Mouse (Mus musculus) testis, adult 2 months (tissue): ENCODE results near the gene Arsb. TPM values are rescaled to one million over a fixed set of nuclear protein-coding genes. Genes with fewer than 3 reads are reported as not detected.

Experiments
- H3K27ac ChIP-seq: fragments of 200-500 bp; 2 replicates; pipeline ENCODE4 v1.5.1; 2012; ENCODE audit warnings: low read depth, low read length; ENCODE audit not compliant: control insufficient read depth, insufficient read depth
- H3K27me3 ChIP-seq: fragments of 200-500 bp; 2 replicates; pipeline ENCODE4 v1.6.1; 2012; ENCODE audit warnings: mild to moderate bottlenecking, low read length, moderate library complexity; ENCODE audit not compliant: control insufficient read depth, insufficient read depth
- H3K36me3 ChIP-seq: fragments of 200-500 bp; 2 replicates; pipeline ENCODE4 v1.6.1; 2012; ENCODE audit warnings: mild to moderate bottlenecking, low read length; ENCODE audit not compliant: control insufficient read depth, insufficient read depth
- H3K4me1 ChIP-seq: fragments of 200-500 bp; 2 replicates; pipeline ENCODE4 v1.6.1; 2012; ENCODE audit warnings: low read length; ENCODE audit not compliant: control insufficient read depth, insufficient read depth
- H3K4me3 ChIP-seq: fragments of 200-500 bp; 2 replicates; pipeline ENCODE4 v1.5.1; 2012; ENCODE audit warnings: low read depth, mild to moderate bottlenecking, low read length, moderate library complexity, mixed read lengths; ENCODE audit not compliant: control insufficient read depth
- CTCF ChIP-seq: fragments of 200-500 bp; IDR thresholded peaks from 2 replicates; pipeline ENCODE4 v1.5.1; 2012; ENCODE audit warnings: low read depth, mild to moderate bottlenecking, inconsistent platforms, low read length, moderate library complexity; ENCODE audit not compliant: control insufficient read depth, insufficient read depth, insufficient replicate concordance
- POLR2A ChIP-seq: fragments of 200-500 bp; IDR thresholded peaks from 2 replicates; pipeline ENCODE4 v1.6.1; 2012; ENCODE audit warnings: low read depth, mild to moderate bottlenecking, inconsistent platforms, low read length, moderate library complexity; ENCODE audit not compliant: control insufficient read depth
- polyA plus RNA-seq: library from polyadenylated mRNA; depleted of rRNA; stranded (reverse); fragments of >200 nt; gene quantifications from 2 replicates; pipeline ENCODE4 v1.2.3, GENCODE M21; 2012

Gene Arsb
- polyA plus RNA-seq, 1 experiment: 6.9 TPM

DNA sequence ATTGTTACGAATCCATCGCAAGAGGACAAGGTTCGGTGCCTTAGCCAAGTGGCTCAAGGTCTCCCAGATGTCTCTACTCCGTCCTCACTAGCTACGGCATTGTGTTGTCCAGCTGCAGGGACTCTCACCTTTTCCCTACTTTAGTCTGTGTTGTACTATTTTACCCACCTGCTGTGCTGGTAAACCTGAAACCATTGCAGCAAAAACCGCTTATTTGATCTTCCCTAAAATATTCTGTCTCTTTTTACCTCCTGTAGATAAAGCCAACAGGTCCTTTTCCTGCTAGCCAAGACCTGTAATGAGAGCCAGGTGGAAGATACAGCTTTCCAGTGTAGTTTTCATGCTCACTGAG lies 58.8 kb downstream of the Arsb start:
- no peak for TF ChIP-seq CTCF
- no peak for TF ChIP-seq POLR2A
- Histone ChIP-seq H3K4me3 (no peak overlapping the region), H3K27me3 (no peaks in the 10 kb centered on the region), H3K4me1 (no peaks in the 10 kb centered on the region), H3K27ac (no peak overlapping the region), H3K36me3 (no peaks in the 10 kb centered on the region)

DNA sequence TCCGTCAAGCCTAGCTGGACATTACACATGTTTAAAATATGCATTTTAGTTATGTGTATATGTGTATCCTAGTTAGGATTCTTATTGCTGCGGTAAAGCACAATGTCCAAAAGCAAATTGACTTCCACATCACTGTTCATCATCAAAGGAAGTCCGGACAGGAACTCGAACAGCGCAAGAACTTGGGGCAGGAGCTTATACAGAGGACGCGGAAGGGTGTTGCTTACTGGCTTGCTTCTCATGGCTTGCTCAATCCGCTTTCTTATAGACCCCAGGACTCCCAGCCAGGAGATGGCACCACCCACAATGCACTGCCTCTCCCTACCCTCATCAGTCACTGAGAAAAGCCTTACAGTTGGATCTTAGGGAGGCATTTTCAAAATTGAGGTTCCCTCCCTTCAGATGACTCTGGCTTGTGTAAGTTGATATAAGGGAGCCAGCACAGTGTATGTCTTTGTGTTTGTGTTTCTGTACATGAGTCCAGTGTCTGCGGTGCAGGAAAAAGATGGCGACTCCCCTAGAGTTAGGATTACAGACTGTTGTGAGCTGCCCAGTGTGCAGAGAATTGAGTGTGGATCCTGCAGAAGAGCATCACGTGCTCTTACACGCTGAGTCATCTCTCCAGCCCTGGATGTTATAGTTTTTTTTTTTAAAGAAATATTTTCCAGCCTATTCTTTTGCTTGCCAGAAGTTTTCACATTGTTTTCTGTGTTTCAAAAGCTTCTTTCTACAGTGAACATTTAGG lies 66.2 kb downstream of the Arsb start:
- Histone ChIP-seq H3K27me3 (no peaks in the 10 kb centered on the region), H3K27ac (no peak overlapping the region), H3K4me1 (no peaks in the 10 kb centered on the region), H3K4me3 (no peak overlapping the region), H3K36me3 (no peaks in the 10 kb centered on the region)
- TF ChIP-seq CTCF (no peak), POLR2A (no peak)

- H3K27me3 ChIP-seq: no peaks in the 10 kb centered on the region
- H3K36me3 ChIP-seq: no peaks in the 10 kb centered on the region
- H3K4me1 ChIP-seq: no peaks in the 10 kb centered on the region
- no peak overlapping the region for H3K4me3 ChIP-seq
- no peak overlapping the region for H3K27ac ChIP-seq
- TF ChIP-seq POLR2A: no peak
- TF ChIP-seq CTCF: no peak
Measured at GRCm38 (mm10) chr13:93838431-93839136, 67.2 kb downstream of the Arsb start.

GRCm38 (mm10) chr13:93839137-93839630 lies 67.8 kb downstream of the Arsb start:
- Histone ChIP-seq H3K27me3 (no peaks in the 10 kb centered on the region), H3K4me1 (no peaks in the 10 kb centered on the region), H3K4me3 (no peak overlapping the region), H3K27ac (no peak overlapping the region), H3K36me3 (no peaks in the 10 kb centered on the region)
- TF ChIP-seq POLR2A (no peak), CTCF (no peak)

DNA sequence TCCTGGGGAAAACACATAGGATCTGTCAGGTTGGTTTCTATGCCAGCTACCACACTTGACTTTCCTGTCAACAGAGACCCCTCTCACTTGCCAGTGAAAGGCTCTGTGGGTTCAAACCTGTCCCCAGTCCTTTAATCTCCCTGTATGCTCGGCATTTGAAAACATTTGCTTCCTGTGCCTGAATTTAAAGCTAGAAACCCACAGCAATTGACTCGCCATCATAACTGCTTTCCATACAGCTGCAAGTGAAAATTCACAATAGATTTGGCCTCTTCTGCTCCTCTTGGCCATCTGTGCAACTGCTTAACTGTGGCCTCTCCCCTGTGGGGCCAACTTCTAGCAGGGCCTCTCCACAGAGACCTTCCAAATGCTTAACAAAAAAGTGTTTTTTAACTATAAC lies 68.3 kb downstream of the Arsb start:
- no peak for TF ChIP-seq POLR2A
- no peak for TF ChIP-seq CTCF
- no peaks in the 10 kb centered on the region for H3K27me3 ChIP-seq
- no peak overlapping the region for H3K27ac ChIP-seq
- H3K4me3 ChIP-seq: no peak overlapping the region
- no peaks in the 10 kb centered on the region for H3K36me3 ChIP-seq
- H3K4me1 ChIP-seq: no peaks in the 10 kb centered on the region

DNA sequence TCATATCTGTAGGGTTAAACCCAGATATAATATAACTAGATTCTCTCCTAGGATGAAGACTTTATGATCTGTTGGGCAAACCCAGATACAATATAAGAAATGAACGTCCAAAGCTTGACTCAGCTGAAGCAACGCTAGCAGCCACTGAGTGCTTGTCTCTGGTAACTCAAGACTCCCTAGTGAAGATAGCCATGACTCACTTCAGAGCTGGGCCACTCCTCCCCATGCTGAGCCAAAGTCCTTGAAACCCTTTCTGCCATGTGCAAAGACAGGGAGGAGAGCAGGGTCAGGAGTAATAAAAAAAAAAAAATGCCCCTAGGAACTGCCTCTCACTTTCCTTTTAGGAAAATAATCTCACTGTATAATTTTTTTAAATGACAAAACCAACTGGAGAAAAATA lies 68.7 kb downstream of the Arsb start:
- Histone ChIP-seq H3K27ac (no peak overlapping the region), H3K27me3 (no peaks in the 10 kb centered on the region), H3K36me3 (no peaks in the 10 kb centered on the region), H3K4me1 (no peaks in the 10 kb centered on the region), H3K4me3 (no peak overlapping the region)
- TF ChIP-seq POLR2A (no peak), CTCF (no peak)

DNA sequence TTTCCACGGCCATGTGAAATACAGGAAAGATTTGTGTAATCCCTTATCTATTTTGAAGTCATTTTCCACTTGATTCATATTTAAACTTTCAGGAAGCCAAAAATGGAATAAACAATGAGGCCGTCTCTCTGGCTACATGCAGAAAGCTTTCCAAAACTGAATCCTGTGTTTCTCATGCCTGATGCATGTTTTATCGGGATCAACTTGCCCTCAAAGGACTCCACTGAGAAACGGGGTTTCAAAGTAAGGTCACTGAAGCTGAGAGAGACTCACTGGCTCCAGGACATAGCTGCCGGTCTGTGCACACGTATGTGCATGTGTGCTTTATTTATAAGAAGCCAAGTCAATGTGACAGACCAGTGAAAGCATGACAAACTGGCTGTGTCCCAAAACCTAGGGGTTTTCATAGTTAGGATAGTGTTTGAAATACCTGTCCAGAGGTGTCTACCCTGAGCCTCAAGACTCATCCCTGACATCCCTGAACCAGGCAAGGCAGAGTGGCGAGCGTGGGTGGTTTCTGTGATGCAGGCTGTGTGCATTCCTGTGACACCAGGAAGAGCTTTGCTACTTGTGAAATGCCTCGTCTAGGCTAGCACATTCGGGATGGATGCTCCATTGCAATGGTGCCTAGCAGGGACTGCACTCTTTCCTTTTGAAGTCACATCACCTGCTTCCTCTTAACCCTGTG lies 75.5 kb downstream of the Arsb start:
- Histone ChIP-seq H3K27ac (no peak overlapping the region), H3K27me3 (no peaks in the 10 kb centered on the region)

More for the DNA sequence above, 75.5 kb downstream of the Arsb start:
- TF ChIP-seq POLR2A: no peak
- H3K4me3 ChIP-seq: no peak overlapping the region
- no peaks in the 10 kb centered on the region for H3K4me1 ChIP-seq
- H3K36me3 ChIP-seq: no peaks in the 10 kb centered on the region
